Mouse (Mus musculus): Measurements from ENCODE around the gene BC117090. TPM values are rescaled to one million over a fixed set of nuclear protein-coding genes. Genes with fewer than 3 reads are reported as not detected.

The BC117090 gene
- not detected for polyA plus RNA-seq (2012; fragmentation: generic; extraction: Trizol)

GRCm38 (mm10) chr16:36334232-36334631 is at the start of gene BC117090:
Gene BC117090 (minus strand): TSS chr16:36334332.

GRCm38 (mm10) chr16:36367648-36368047 is 33.5 kb upstream of the BC117090 start, which contains the start of gene BC100530:
Gene BC100530 (minus strand): TSS chr16:36367748.

GRCm38 (mm10) chr16:36276796-36277195 is 57.3 kb downstream of the BC117090 start, which contains the start of gene Stfa1:
Gene Stfa1 (plus strand): TSS chr16:36276951.

Other genes starting within 250 kb of the BC117090 start
- not detected for gene Csta1, start 203.1 kb downstream of the BC117090 start, polyA plus RNA-seq (2012; fragmentation: generic; extraction: Trizol)
- gene Stfa2l1, start 177.5 kb downstream of the BC117090 start, polyA plus RNA-seq (2012; fragmentation: generic; extraction: Trizol), result not detected
- not detected for gene Gm5483, start 150.1 kb downstream of the BC117090 start, polyA plus RNA-seq (2012; fragmentation: generic; extraction: Trizol)
- gene Gm5416, start 123.9 kb downstream of the BC117090 start, polyA plus RNA-seq (2012; fragmentation: generic; extraction: Trizol), result not detected
- gene 2010005H15Rik, start 112.9 kb downstream of the BC117090 start, polyA plus RNA-seq (2012; fragmentation: generic; extraction: Trizol), result under 1 TPM in 1 of 2 experiments, not detected in 1; 0.92 TPM
- gene Stfa1, start 57.4 kb downstream of the BC117090 start, polyA plus RNA-seq (2012; fragmentation: generic; extraction: Trizol), result not detected
- not detected for gene BC100530, start 33.4 kb upstream of the BC117090 start, polyA plus RNA-seq (2012; fragmentation: generic; extraction: Trizol)
- not detected for gene Stfa2, start 74.1 kb upstream of the BC117090 start, polyA plus RNA-seq (2012; fragmentation: generic; extraction: Trizol)
- not detected for gene Stfa3, start 121.1 kb upstream of the BC117090 start, polyA plus RNA-seq (2012; fragmentation: generic; extraction: Trizol)
- gene Casr, start 227.8 kb upstream of the BC117090 start, polyA plus RNA-seq (2012; fragmentation: generic; extraction: Trizol), result not detected